Mouse (Mus musculus): ENCODE measurements around the gene Sumf1. TPM values are rescaled to one million over a fixed set of nuclear protein-coding genes. Genes with fewer than 3 reads are reported as not detected.

Gene Sumf1
- polyA plus RNA-seq, 1 experiment from 2014 or later: 11.0 TPM

DNA sequence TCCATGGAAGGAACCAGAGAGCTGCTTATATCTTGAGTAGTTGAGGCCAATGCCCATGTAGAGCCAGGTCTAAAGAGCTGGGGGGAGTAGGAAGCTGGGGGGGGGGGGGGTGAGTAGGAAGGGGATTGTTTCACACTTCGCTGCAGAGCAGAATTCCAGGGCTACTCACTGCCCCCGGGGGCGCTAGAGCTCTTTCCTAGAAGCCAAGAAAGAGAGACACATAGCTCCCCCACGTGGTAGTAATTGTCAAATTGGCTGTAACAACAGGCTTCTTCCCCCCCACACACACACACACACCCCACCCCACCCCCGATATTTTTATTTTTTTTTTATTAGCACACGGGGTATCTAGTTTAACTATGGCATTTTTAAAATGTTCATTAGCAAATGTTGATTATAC is 119.8 kb downstream of the Sumf1 start:
- Histone ChIP-seq H3K27ac (peak overlapping the region; percentile 92), H3K36me3 (replicated peaks) (no peaks in the 10 kb centered on the region), H3K9me3 (no peaks in the 10 kb centered on the region), H3K9ac (peak overlapping the region; percentile 60), H3K4me3 (peak overlapping the region; percentile 50), H3K27me3 (replicated peaks) (no peaks in the 10 kb centered on the region), H3K4me1 (0 out of 2 replicates have a peak, but pooled peaks cover 6% of the 10 kb centered on the region), H3K4me2 (peak overlapping the region; percentile 63)
- WGBS: 11% methylated on average over 5 of the region's 6 CpGs
- ATAC-seq (replicated peaks): no peak

DNA sequence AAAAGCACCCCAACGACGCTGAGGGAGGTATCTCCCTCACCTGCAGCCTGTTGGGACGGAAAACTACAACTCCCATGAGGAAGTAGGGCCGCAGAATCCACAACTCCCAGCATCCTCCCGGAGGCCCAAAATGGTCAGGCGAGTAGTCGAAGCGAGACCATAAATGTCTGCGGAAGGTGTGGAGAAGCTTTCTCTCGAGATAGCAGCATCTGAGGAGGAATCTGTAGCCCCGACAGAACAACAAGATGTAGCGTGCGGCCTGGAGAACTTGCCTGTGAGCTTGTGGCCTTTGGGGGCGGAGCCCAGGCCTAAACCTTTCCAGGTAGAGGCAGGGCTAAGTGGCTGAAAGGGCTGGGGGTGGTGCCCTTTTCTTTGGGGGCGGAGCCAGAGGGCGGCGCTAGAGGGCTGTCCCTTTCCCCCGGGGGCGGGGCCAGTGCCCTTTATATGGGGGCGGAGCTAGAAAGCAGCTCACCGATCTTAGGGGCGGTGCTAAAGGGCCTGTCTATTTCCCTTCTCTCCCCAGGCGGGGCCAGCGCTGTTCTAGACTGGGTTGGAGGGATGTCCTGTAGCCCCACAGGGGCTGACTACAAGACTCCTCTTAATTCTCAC is 120.4 kb downstream of the Sumf1 start, which contains the start of gene Setmar:
Setmar (plus strand) TSS at position 128 of the 609 bp plus-strand sequence.
- H3K4me3 ChIP-seq: peak within 1 kb of the TSS; percentile 50
- peak within 1 kb of the TSS; percentile 92 for H3K27ac ChIP-seq
- peak within 1 kb of the TSS; percentile 63 for H3K4me2 ChIP-seq
- ATAC-seq (replicated peaks): peak; percentile 98
- H3K27me3 ChIP-seq (replicated peaks): no peaks in the 10 kb centered on the region
- no peaks in the 10 kb centered on the region for H3K36me3 ChIP-seq (replicated peaks)
- under 1% methylated on average over 24 of the region's 24 CpGs for WGBS
- peak within 1 kb of the TSS; percentile 60 for H3K9ac ChIP-seq
- no peaks in the 10 kb centered on the region for H3K9me3 ChIP-seq
- 0 out of 2 replicates have a peak, but pooled peaks cover 6% of the 10 kb centered on the region for H3K4me1 ChIP-seq

DNA sequence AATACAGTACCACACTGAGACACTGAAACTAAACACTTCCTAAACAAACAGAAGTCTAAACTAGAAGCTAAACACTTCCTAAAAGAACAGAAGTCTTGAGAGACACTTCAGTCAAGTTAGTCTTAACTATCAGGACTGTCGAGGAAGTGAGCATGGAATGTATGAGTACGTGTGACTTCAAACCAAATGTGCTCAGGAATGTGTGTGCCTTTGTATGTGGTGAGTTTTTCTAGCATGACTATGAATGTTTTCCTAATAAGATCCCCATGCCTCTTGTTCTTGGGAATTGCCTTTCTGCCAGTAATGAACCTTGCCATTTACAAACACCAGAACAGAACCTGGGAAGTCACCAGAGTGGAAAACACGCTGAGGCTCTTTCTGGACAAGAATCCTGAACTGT is 124.3 kb downstream of the Sumf1 start:
- Histone ChIP-seq H3K4me2 (no peak overlapping the region), H3K4me1 (0 out of 2 replicates have a peak, but pooled peaks cover 6% of the 10 kb centered on the region), H3K27me3 (replicated peaks) (no peaks in the 10 kb centered on the region), H3K4me3 (no peak overlapping the region), H3K9ac (no peak overlapping the region), H3K9me3 (no peaks in the 10 kb centered on the region), H3K27ac (no peak overlapping the region), H3K36me3 (replicated peaks) (no peaks in the 10 kb centered on the region)
- no peak for ATAC-seq (replicated peaks)
- WGBS: 84% methylated on average over 3 of the region's 3 CpGs

DNA sequence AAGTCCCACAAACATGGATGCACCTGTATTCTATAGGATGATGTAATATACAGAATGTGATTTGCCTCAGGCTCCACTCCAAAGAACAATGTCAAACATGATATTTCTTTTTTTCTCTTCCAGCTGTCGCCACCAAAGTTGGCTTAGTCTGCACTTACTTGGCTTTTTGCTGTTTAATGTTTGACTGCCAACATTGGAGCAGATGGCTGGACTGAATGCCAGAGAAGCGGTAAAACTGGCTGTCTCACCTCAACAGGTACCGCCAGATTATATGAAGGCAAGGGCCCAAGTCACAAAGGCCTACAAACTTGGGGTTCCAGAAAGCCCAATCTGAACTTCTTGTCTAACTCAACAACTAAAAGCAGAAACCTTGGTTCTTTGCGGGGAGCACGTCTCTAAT is 127.3 kb downstream of the Sumf1 start:
- Histone ChIP-seq H3K27me3 (replicated peaks) (no peaks in the 10 kb centered on the region), H3K4me2 (no peak overlapping the region), H3K4me3 (no peak overlapping the region), H3K4me1 (no peaks in the 10 kb centered on the region), H3K36me3 (replicated peaks) (no peaks in the 10 kb centered on the region), H3K27ac (no peak overlapping the region), H3K9ac (no peak overlapping the region), H3K9me3 (no peaks in the 10 kb centered on the region)
- WGBS: 92% methylated on average over 5 of the region's 5 CpGs
- ATAC-seq (replicated peaks): no peak

DNA sequence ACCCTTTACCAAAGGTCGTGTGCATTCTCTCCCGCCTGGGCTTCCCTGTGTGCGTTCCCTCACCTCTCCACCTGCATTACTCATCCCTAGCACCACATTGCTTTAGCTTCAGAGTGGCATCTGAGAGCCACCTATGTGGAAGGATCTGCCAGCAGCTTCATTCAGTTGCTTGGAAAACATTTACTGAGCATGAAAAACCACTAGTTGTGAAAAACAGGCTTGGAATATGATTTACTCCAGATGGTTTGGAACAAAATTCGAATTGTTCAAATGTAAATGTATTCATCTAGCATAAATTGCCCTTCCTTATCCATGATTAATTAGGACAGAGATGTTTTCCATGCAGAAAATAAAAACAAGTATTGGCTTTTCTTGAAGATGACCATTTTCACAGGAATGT is 128.0 kb downstream of the Sumf1 start:
- WGBS: 72% methylated on average over 4 of the region's 4 CpGs
- H3K4me3 ChIP-seq: no peak overlapping the region
- no peaks in the 10 kb centered on the region for H3K36me3 ChIP-seq (replicated peaks)
- H3K9me3 ChIP-seq: no peaks in the 10 kb centered on the region
- H3K4me1 ChIP-seq: no peaks in the 10 kb centered on the region
- H3K4me2 ChIP-seq: no peak overlapping the region
- H3K9ac ChIP-seq: no peak overlapping the region
- no peak for ATAC-seq (replicated peaks)
- H3K27ac ChIP-seq: no peak overlapping the region
- H3K27me3 ChIP-seq (replicated peaks): no peaks in the 10 kb centered on the region

Other genes with a start within 250 kb of the Sumf1 start
- 6.5 and 7.0 TPM in 2 replicates for gene Setmar, start 120.5 kb downstream of the Sumf1 start, polyA plus RNA-seq (2015; fragmentation: Nextera tagmentation; extraction: Ambion mirVana)
- 3.9 and 4.7 TPM in 2 replicates for gene Itpr1, start 27.5 kb upstream of the Sumf1 start, polyA plus RNA-seq (2015; fragmentation: Nextera tagmentation; extraction: Ambion mirVana)